Mouse (Mus musculus): Measurements from ENCODE around the gene Abce1. TPM values are rescaled to one million over a fixed set of nuclear protein-coding genes. Genes with fewer than 3 reads are reported as not detected.

Gene Abce1
- polyA plus RNA-seq, 1 experiment from 2014 or later, result 26.5 TPM

DNA sequence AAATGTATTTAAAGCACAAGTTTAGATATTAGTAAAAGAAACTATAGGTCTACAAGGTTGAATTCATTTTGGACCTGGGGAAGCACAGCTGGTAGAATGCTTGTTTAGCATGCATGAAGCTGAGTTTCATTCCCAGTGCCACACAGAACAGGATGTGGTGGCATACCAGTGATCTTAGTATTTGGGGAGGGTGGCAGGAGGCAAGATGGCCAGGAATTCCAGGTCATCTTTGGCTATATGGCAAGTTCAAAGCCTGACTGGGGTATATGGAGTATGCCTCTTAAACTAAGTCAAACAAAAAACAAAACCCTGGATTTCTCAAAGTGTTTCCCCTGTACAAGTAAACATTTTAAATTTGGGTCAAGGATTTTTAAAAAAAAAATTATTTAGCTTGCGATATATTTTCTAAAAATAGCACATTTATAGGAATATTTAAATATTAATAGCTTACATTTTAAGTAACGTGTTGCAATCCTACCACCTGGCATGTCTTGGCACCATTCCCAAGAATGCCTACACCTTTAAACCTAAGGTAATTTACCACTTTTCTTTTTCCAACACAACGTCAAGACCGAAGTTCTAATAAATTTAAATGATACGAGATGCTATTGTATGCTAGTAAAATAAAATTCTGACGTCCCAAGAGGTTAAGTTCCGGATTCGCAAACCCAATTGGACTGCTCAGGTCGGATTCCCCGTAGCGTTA lies 73.4 kb downstream of the Abce1 start:
- H3K4me1 ChIP-seq (ENCODE audit: insufficient read depth, low read depth, low read length), result peaks cover 10% of the 10 kb centered on the region
- ATAC-seq, result no peak
- no peaks in the 10 kb centered on the region for H3K9me3 ChIP-seq (ENCODE audit: low read length)
- peak overlapping the region; percentile 34; the same call in 1 of the 2 replicates for H3K9ac ChIP-seq (replicated peaks; ENCODE audit: low read depth)
- peak overlapping the region; percentile 74 for H3K4me2 ChIP-seq (replicated peaks; ENCODE audit: low read depth, low read length)
- H3K36me3 ChIP-seq (ENCODE audit: insufficient read depth, low read length), result no peaks in the 10 kb centered on the region
- 3% methylated on average over 11 of the region's 11 CpGs for WGBS
- H3K27me3 ChIP-seq (replicated peaks; ENCODE audit: insufficient read depth, low read length), result no peaks in the 10 kb centered on the region
- TF ChIP-seq EP300 (IDR thresholded peaks at IDR 0.05) (0 out of 2 replicates have a peak, but pooled peaks have one; percentile 15), CTCF (IDR thresholded peaks at IDR 0.05) (no peak)
- H3K27ac ChIP-seq (ENCODE audit: low read length), result peak overlapping the region; percentile 82
- H3K4me3 ChIP-seq (ENCODE audit: low read depth, low read length), result peak overlapping the region; percentile 87
- peak; percentile 56 for DNase-seq (ENCODE audit: low spot score)

GRCm38 (mm10) chr8:79637237-79637636 lies 74.3 kb downstream of the Abce1 start:
- ATAC-seq, result no peak
- no peak overlapping the region for H3K4me3 ChIP-seq (ENCODE audit: low read depth, low read length)
- TF ChIP-seq CTCF (IDR thresholded peaks at IDR 0.05) (no peak), EP300 (IDR thresholded peaks at IDR 0.05) (no peak)

GRCm38 (mm10) chr8:79636151-79636550 lies 75.4 kb downstream of the Abce1 start:
- H3K36me3 ChIP-seq (ENCODE audit: insufficient read depth, low read length), result no peaks in the 10 kb centered on the region
- H3K27ac ChIP-seq (ENCODE audit: low read length), result no peak overlapping the region
- no peak for DNase-seq (ENCODE audit: low spot score)
- no peaks in the 10 kb centered on the region for H3K9me3 ChIP-seq (ENCODE audit: low read length)
- no peaks in the 10 kb centered on the region for H3K27me3 ChIP-seq (replicated peaks; ENCODE audit: insufficient read depth, low read length)
- ATAC-seq, result no peak
- H3K4me2 ChIP-seq (replicated peaks; ENCODE audit: low read depth, low read length), result no peak overlapping the region
- 39% methylated on average over 1 of the region's 1 CpGs for WGBS
- no peak overlapping the region for H3K4me3 ChIP-seq (ENCODE audit: low read depth, low read length)
- no peak overlapping the region for H3K9ac ChIP-seq (replicated peaks; ENCODE audit: low read depth)
- H3K4me1 ChIP-seq (ENCODE audit: insufficient read depth, low read depth, low read length), result peaks cover 3% of the 10 kb centered on the region
- TF ChIP-seq EP300 (IDR thresholded peaks at IDR 0.05), result no peak
- no peak for TF ChIP-seq CTCF (IDR thresholded peaks at IDR 0.05)

More at GRCm38 (mm10) chr8:79637237-79637636, 74.3 kb downstream of the Abce1 start:
- H3K4me2 ChIP-seq (replicated peaks; ENCODE audit: low read depth, low read length), result no peak overlapping the region
- H3K36me3 ChIP-seq (ENCODE audit: insufficient read depth, low read length), result no peaks in the 10 kb centered on the region
- 73% methylated on average over 3 of the region's 3 CpGs for WGBS
- H3K27me3 ChIP-seq (replicated peaks; ENCODE audit: insufficient read depth, low read length), result no peaks in the 10 kb centered on the region
- H3K9ac ChIP-seq (replicated peaks; ENCODE audit: low read depth), result no peak overlapping the region
- DNase-seq (ENCODE audit: low spot score), result no peak
- H3K9me3 ChIP-seq (ENCODE audit: low read length), result no peaks in the 10 kb centered on the region
- peaks cover 7% of the 10 kb centered on the region for H3K4me1 ChIP-seq (ENCODE audit: insufficient read depth, low read depth, low read length)
- no peak overlapping the region for H3K27ac ChIP-seq (ENCODE audit: low read length)

GRCm38 (mm10) chr8:79635491-79635890 lies 76.0 kb downstream of the Abce1 start:
- WGBS, result 100% methylated on average over 1 of the region's 1 CpGs
- no peak for DNase-seq (ENCODE audit: low spot score)
- no peak overlapping the region for H3K27ac ChIP-seq (ENCODE audit: low read length)
- no peaks in the 10 kb centered on the region for H3K9me3 ChIP-seq (ENCODE audit: low read length)
- H3K27me3 ChIP-seq (replicated peaks; ENCODE audit: insufficient read depth, low read length), result no peaks in the 10 kb centered on the region
- H3K4me2 ChIP-seq (replicated peaks; ENCODE audit: low read depth, low read length), result no peak overlapping the region
- H3K4me1 ChIP-seq (ENCODE audit: insufficient read depth, low read depth, low read length), result no peaks in the 10 kb centered on the region
- H3K36me3 ChIP-seq (ENCODE audit: insufficient read depth, low read length), result no peaks in the 10 kb centered on the region
- H3K4me3 ChIP-seq (ENCODE audit: low read depth, low read length), result no peak overlapping the region
- ATAC-seq, result no peak
- TF ChIP-seq CTCF (IDR thresholded peaks at IDR 0.05), result no peak
- TF ChIP-seq EP300 (IDR thresholded peaks at IDR 0.05), result no peak
- H3K9ac ChIP-seq (replicated peaks; ENCODE audit: low read depth), result no peak overlapping the region

Other genes starting within 250 kb of the Abce1 start
- gene Otud4, start 72.1 kb downstream of the Abce1 start, polyA plus RNA-seq (2015; fragmentation: Nextera tagmentation; extraction: Ambion mirVana), result 8.0 and 8.7 TPM in 2 replicates
- 29.4 and 33.7 TPM in 2 replicates for gene Anapc10, start 80 bp upstream of the Abce1 start, polyA plus RNA-seq (2015; fragmentation: Nextera tagmentation; extraction: Ambion mirVana)